In genomic region chr6:73322306-73322705, GRCm38 (mm10) we compare ENCODE assay signal across 11 mouse cellular contexts.
"Had no signal": no experiment of that assay in that cellular context is flagged by ENCODE, and none has a peak within 500 bp of the region (broad histone marks: within the 10 kb centered on the region; RNA-seq: fewer than 3 reads in every experiment).

No protein-coding gene starts in this region.

- DNase-seq: right cerebral cortex, adult 18-20 months; right cerebral cortex, postnatal 14 days; right cerebral cortex, postnatal 25 days; right cerebral cortex, postnatal 4 days; spleen, adult 18-20 months; thymus, adult 18-20 months; thymus, adult 2 months; thymus, postnatal 14 days; thymus, postnatal 25 days; thymus, postnatal 36 days; thymus, postnatal 4 days had no signal
